Mouse (Mus musculus): ENCODE results near the gene Ehd4.

Ehd4 gene

DNA sequence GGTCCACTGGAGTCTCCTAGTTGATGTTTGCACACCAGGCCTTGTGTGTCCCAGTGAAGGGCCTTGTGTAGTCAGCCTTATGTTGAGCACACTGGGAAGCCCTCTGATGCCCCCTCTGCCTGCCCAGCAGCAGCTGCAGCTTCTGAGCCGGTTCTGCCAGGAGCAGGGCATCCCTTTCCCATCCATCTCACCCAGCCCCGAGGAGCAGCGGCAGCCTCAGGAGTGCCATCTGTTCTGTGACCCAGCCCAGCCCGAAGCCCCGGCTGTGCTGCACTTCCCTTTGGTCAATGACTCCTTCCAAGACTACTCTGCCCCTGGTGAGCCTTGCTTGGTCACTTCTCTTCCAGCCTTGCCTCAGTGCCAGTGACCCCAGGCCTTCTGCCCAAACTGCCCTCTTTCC is 113.4 kb downstream of the Ehd4 start:
- intact Hi-C loops (cut with DNase I): no loop called here

All from adrenal gland (tissue).